Comparison of ENCODE assay signal across 17 mouse cellular contexts in genomic region chr5:118725886-118726505, GRCm38 (mm10).
DNase-seq lines count a peak whose midpoint lies in the region; ATAC-seq and TF ChIP-seq lines count a peak whose summit lies in the region.
"Had no signal": no experiment of that assay in that cellular context is flagged by ENCODE, and none has a peak within 500 bp of the region (broad histone marks: within the 10 kb centered on the region; RNA-seq: fewer than 3 reads in every experiment).

No protein-coding gene starts in this region.

- DNase-seq in heart, postnatal 14 days, result no peak
- DNase-seq in stomach, postnatal 0 days (ENCODE audit: low spot score), result no peak
- DNase-seq in telencephalon, adult 2 months (ENCODE audit: low read depth, low spot score), result peak; percentile 24
- DNase-seq in urinary bladder, adult 18-20 months (ENCODE audit: low spot score in 2 of 2), result no peak
- DNase-seq in thymus, postnatal 10 days (ENCODE audit: low spot score in 2 of 2), result no peak
- DNase-seq: kidney, postnatal 4 days; left cerebral cortex, postnatal 4 days; thymus, postnatal 4 days had no signal

- no peak for TF ChIP-seq CTCF in stomach, postnatal 0 days (IDR thresholded peaks at IDR 0.05; ENCODE audit: low read depth)

- no peaks in the 10 kb centered on the region for H3K27me3 ChIP-seq in heart, embryonic 12.5 days (replicated peaks)
- no peaks in the 10 kb centered on the region for H3K27me3 ChIP-seq in stomach, embryonic 15.5 days (replicated peaks)
- no peaks in the 10 kb centered on the region for H3K27me3 ChIP-seq in stomach, postnatal 0 days (ENCODE audit: control insufficient read depth, insufficient read depth, low read length)
- H3K27me3 ChIP-seq in lung, embryonic 16.5 days (ENCODE audit: control insufficient read depth, insufficient read depth, low read depth, low read length), result no peaks in the 10 kb centered on the region
- H3K27me3 ChIP-seq: embryonic facial prominence, embryonic 12.5 days; heart, embryonic 13.5 days; hindbrain, embryonic 12.5 days; neural tube, embryonic 12.5 days had no signal

- peaks cover 5% of the 10 kb centered on the region; the same call in 1 of the 2 replicates for H3K4me1 ChIP-seq in heart, embryonic 12.5 days (replicated peaks)
- H3K4me1 ChIP-seq in stomach, embryonic 15.5 days, result no peaks in the 10 kb centered on the region
- H3K4me1 ChIP-seq in stomach, postnatal 0 days (replicated peaks; ENCODE audit: control insufficient read depth, insufficient read depth), result no peaks in the 10 kb centered on the region
- no peaks in the 10 kb centered on the region; the same call in 1 of the 2 replicates for H3K4me1 ChIP-seq in lung, embryonic 16.5 days (replicated peaks; ENCODE audit: control insufficient read depth, insufficient read depth, low read length)
- H3K4me1 ChIP-seq: embryonic facial prominence, embryonic 12.5 days; hindbrain, embryonic 12.5 days had no signal

- no peak overlapping the region for H3K4me3 ChIP-seq in heart, embryonic 12.5 days
- H3K4me3 ChIP-seq in stomach, embryonic 15.5 days (replicated peaks), result no peak overlapping the region
- no peak overlapping the region for H3K4me3 ChIP-seq in stomach, postnatal 0 days (ENCODE audit: low read depth, low read length)
- H3K4me3 ChIP-seq in lung, embryonic 16.5 days (ENCODE audit: low read length), result no peak overlapping the region
- H3K4me3 ChIP-seq: embryonic facial prominence, embryonic 12.5 days; heart, embryonic 13.5 days; hindbrain, embryonic 12.5 days; neural tube, embryonic 12.5 days had no signal

- no peaks in the 10 kb centered on the region for H3K9me3 ChIP-seq in heart, embryonic 12.5 days (replicated peaks)
- H3K9me3 ChIP-seq in stomach, embryonic 15.5 days, result no peaks in the 10 kb centered on the region
- no peaks in the 10 kb centered on the region for H3K9me3 ChIP-seq in stomach, postnatal 0 days (ENCODE audit: control insufficient read depth, low read length)
- no peaks in the 10 kb centered on the region for H3K9me3 ChIP-seq in lung, embryonic 16.5 days (ENCODE audit: control insufficient read depth, low read length)
- H3K9me3 ChIP-seq: embryonic facial prominence, embryonic 12.5 days; heart, embryonic 13.5 days; hindbrain, embryonic 12.5 days; neural tube, embryonic 12.5 days had no signal

- H3K4me2 ChIP-seq in heart, embryonic 12.5 days, result no peak overlapping the region
- H3K4me2 ChIP-seq in stomach, embryonic 15.5 days, result no peak overlapping the region
- no peak overlapping the region for H3K4me2 ChIP-seq in stomach, postnatal 0 days (replicated peaks; ENCODE audit: low read depth)
- H3K4me2 ChIP-seq in lung, embryonic 16.5 days (ENCODE audit: low read depth, low read length), result no peak overlapping the region
- H3K4me2 ChIP-seq: embryonic facial prominence, embryonic 12.5 days; heart, embryonic 13.5 days; hindbrain, embryonic 12.5 days; neural tube, embryonic 12.5 days had no signal

- no peak overlapping the region for H3K27ac ChIP-seq in heart, embryonic 12.5 days (ENCODE audit: poor library complexity, severe bottlenecking)
- H3K27ac ChIP-seq in stomach, embryonic 15.5 days, result no peak overlapping the region
- H3K27ac ChIP-seq in stomach, postnatal 0 days (replicated peaks), result no peak overlapping the region
- H3K27ac ChIP-seq in lung, embryonic 16.5 days (ENCODE audit: low read length), result no peak overlapping the region
- H3K27ac ChIP-seq: embryonic facial prominence, embryonic 12.5 days; heart, embryonic 13.5 days; hindbrain, embryonic 12.5 days; macrophage; neural tube, embryonic 12.5 days had no signal

- peak; percentile 75 for ATAC-seq in heart, embryonic 12.5 days (ENCODE audit: insufficient number of reproducible peaks, low FRiP score)
- peak; percentile 35; the same call in 1 of the 2 replicates for ATAC-seq in stomach, embryonic 15.5 days (ENCODE audit: insufficient read depth, low FRiP score, low read depth)
- no peak for ATAC-seq in stomach, postnatal 0 days (ENCODE audit: low FRiP score, low TSS enrichment)
- peak; percentile 80 for ATAC-seq in lung, embryonic 16.5 days (ENCODE audit: low read depth)
- ATAC-seq: intestine, embryonic 16.5 days had no signal

- 64% methylated on average over 10 of the region's 10 CpGs for WGBS in heart, embryonic 12.5 days
- WGBS in stomach, embryonic 15.5 days, result 63% methylated on average over 10 of the region's 10 CpGs
- 59% methylated on average over 10 of the region's 10 CpGs for WGBS in stomach, postnatal 0 days
- WGBS in lung, embryonic 16.5 days, result 59% methylated on average over 10 of the region's 10 CpGs

- intact Hi-C loops in heart, postnatal 14 days (cut with DNase I), result no loop called here

- H3K36me3 ChIP-seq in heart, embryonic 12.5 days, result peaks cover 79% of the 10 kb centered on the region
- peaks cover 26% of the 10 kb centered on the region for H3K36me3 ChIP-seq in stomach, embryonic 15.5 days
- peaks cover 29% of the 10 kb centered on the region for H3K36me3 ChIP-seq in stomach, postnatal 0 days (ENCODE audit: control insufficient read depth, insufficient read depth, low read length)
- H3K36me3 ChIP-seq in lung, embryonic 16.5 days (ENCODE audit: control insufficient read depth, insufficient read depth, low read length), result peaks cover 37% of the 10 kb centered on the region

- no peak for TF ChIP-seq EP300 in stomach, postnatal 0 days (optimal IDR thresholded peaks at IDR 0.05)

- H3K9ac ChIP-seq in heart, embryonic 12.5 days, result no peak overlapping the region
- no peak overlapping the region for H3K9ac ChIP-seq in stomach, embryonic 15.5 days
- no peak overlapping the region for H3K9ac ChIP-seq in stomach, postnatal 0 days (ENCODE audit: low read length)
- no peak overlapping the region for H3K9ac ChIP-seq in lung, embryonic 16.5 days (ENCODE audit: low read length)
- H3K9ac ChIP-seq: embryonic facial prominence, embryonic 12.5 days; heart, embryonic 13.5 days; hindbrain, embryonic 12.5 days; neural tube, embryonic 12.5 days had no signal
